Mouse (Mus musculus): ENCODE data around the gene Dbf4.

The Dbf4 gene

DNA sequence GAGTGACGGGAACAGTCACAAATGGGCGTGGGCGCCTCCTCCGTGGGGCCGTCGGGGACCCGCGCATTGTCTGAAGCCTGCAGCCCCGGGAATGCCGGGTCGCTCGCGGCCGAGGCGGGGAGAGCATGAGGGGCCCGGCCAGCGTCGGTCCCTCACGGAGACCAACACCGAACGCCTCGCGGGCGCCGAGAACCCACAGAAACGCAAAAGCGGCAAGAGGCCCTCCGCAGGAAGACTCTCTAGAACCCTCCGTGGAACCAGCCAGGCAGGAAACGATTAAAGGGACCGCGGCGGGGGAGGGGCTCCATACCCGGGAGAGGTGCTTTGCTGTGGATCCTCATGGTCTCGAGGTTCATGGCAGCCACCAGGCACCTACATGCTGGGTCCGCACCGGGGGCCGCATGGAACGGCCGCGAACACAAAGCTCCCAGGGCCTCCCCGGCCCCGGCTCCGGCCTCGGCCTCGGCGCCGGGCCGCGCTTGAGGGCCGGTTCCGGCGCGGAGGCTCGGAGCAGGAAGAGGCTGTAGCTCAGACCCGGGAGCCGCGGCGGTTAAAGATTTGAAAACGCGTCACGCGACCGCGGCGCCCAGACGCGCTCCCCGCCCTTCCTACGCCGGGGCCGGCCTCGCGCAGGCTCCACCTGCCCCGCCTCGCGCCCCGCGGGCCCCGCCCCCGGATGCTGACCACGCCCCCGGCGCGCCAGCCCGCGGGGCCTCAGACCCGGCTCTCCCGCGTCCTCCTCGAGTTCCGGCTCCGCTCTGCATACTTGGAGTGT lies at the start of gene Dbf4, which contains the start of gene Slc25a40:
Gene Dbf4, minus strand, starts transcription at position 560 of the 775 bp plus-strand sequence.
Gene Slc25a40, plus strand, starts transcription at position 694 of the 775 bp plus-strand sequence.
- peak; percentile 94 to 98 for DNase-seq (ENCODE audit: low spot score in 2 of 2)

DNA sequence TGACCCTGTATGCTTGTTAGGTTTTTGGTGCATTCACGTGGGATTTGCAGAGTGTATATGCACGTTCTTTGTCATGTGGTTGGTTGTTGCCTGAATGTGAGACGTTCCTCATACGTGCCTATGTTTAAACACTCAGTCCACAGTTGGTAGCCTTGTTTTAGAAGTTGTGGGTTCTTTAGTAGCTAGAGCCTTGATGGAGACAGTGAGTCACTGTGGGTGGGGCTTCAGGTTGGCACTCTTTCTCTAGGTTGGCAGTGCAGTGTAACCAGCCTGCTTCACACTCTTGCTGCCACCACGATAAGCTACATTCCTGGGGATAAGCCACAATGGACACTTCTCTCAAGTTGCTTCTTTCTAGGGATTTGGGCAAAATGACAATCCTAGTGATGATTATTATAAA lies 34.0 kb upstream of the Dbf4 start:
- DNase-seq (ENCODE audit: low spot score in 2 of 2) = no peak

DNA sequence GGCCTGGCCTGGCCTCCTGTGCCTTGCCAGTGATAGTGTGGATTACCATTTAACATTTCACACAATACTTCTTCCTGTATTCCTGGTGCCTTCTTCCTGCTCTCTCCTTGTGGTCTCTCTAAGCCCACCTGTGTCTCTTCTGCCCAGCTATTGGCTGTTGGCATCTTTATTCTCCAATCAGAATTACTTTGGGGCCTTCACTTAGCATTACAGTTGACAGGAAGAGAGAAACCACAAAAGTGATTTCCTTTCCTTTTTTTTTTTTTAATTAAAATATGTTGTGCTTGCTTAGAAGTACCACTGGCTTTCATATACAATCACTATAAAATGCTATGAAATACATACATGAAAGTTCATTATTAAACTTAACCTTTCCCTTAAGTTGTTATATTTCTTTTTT lies 33.0 kb upstream of the Dbf4 start:
- no peak for DNase-seq (ENCODE audit: low spot score in 2 of 2)

DNA sequence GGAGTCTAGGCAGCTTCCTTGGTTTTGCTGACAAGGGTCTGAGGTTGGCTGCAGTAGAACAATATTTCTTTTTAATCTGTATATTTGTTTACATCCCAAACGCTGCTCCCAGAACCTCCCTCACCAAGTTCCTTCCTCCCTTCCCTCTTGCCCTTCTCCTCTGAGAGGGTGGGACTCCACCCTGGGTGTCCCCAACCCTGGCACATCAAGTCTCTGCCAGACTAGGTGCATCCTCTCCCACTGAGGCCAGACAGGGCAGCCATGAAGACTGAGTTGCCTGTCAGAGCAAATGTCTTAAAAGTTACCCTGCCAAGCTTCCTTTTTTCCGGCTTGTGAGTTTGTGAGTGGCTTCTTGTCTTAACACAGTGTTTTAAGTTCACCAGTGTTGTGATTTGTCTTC lies 16.6 kb upstream of the Dbf4 start:
- no peak for DNase-seq (ENCODE audit: low spot score in 2 of 2)

DNA sequence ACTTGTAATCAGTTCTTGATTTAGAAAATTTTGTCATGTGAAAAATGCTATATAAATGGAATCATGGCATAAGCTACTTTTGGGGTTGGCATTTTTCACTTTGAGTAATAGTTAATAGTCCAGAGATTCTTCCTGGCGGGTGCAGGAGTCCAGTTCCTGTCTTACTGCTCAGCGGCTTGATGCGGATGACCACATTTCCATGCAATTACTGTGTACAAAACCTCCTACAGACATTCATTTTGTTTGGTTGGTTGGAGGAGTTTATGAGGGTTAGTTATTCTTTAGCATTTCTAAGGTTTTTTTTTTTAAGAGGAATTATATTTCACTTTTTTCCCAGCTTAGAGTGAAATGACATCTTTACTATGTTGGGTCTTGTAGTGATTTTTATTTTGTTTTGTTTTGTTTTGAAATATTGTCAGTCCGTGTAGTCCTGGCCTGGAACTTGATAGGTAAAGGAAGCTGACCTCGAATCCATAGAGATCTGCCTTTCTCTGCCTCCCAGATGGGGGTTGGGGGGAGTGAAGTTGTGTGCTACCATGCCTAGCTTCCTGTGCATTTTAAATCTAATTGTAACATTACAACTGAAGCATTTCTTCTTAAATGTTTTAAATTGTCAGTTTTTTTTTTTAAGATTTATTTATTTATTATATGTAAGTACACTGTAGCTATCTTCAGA lies 15.1 kb upstream of the Dbf4 start:
- no peak for DNase-seq (ENCODE audit: low spot score in 2 of 2)

DNA sequence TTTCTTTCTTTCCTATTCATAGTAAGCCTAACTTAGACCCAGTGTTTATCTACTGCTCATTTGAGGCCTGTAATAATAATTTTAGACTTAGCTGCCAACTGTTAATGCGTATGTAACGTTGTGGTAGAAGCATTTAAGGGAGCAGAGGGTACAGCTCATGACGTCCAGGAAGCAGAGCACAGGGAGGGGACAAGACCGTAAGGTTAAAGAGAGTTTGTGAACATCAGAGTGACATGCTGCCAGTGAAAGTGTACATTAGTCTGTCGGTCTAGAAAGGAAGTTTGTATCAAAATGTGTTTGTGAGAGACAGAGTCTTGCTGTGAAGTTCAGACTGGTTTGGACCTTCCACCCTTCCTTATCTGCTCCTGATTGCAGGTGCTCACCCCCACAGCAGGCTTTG lies 3.4 kb upstream of the Dbf4 start:
- no peak for DNase-seq (ENCODE audit: low spot score in 2 of 2)

DNA sequence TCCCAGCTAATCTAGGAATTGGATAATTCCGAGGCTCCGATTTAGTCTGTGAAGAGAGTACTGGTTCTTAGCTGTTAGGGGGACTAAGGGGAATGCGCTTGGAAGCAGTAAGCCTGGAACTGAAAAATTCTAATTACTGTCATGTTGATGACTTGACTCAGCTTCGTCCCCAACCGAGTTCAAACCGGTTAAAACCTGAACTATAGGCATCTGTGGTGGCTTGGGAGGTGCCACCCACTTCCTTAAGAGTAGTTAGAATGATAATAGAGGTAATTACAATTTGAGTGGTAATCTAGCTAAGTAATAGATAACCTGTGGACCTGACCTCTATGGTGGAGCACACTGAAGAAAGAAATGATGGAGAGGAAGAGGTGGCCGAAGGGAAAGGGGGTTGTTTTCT lies 1.6 kb upstream of the Dbf4 start:
- DNase-seq (ENCODE audit: low spot score in 2 of 2) = no peak

DNA sequence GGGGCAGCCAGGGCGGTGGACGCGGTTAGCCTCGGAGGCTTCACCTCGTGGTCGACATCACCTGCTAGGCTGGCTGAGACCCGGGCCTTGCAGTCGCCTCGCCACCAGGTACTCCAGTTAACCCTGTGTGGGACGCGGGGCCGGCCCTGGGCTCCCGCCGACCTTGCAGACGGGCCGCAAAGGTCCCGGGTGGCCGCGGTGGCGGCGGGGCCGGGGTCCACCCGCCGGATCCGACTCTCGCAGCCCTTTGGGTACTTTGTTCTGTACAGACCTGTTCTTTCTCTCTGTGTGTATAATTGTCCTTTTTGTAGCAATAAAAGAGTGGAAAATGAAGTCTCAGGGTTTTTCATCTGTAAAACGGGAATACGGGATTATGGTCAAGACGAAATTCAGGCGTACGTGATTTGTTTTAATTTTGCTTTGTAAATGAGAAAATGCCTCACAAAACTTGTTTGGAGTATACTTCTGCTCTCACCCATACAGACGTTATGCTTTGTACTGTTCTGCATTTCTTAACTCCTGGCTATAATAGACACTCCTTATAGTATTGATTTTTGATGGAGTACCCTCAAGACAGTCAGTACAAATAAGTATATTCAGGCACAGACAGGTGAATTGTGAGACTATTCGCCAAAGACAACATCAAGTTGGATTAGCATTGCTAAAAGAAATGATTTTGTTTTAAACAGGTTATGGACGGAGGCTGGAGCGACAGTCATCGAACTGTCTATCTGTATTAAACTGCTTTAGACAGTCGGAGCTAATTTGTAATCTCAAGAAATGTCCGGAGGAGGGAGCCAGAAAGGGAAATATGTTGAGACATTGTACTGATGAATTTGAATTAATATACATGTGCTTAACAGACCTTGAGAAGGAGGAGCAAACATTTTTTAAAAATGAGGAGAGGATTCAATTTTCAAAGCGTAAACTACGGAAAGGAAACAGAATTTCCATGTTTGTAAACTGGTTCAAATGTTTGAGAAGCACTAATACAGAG lies 714 bp upstream of the Dbf4 start:
- peak in 1 of 2 experiments; percentile 20 for DNase-seq (ENCODE audit: low spot score in 2 of 2)

DNA sequence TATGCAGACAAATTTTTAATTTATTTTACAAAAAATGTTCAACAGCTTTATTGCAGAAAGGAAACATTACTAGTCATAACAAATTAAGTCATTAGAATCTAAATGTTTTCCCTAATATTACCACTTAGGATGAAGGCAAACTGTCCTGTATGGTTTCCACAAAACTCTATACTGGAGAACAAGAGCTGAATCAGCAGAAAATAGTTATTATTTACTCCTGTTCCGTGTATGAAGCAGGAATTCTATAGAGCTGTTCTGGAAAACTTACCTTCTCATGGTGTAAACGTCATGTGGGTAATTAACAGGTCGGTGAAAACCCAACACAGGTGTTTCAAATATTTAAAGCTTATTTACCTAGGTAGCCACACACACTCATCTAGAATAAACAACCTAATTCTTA lies 1.1 kb downstream of the Dbf4 start:
- DNase-seq (ENCODE audit: low spot score in 2 of 2) = no peak

DNA sequence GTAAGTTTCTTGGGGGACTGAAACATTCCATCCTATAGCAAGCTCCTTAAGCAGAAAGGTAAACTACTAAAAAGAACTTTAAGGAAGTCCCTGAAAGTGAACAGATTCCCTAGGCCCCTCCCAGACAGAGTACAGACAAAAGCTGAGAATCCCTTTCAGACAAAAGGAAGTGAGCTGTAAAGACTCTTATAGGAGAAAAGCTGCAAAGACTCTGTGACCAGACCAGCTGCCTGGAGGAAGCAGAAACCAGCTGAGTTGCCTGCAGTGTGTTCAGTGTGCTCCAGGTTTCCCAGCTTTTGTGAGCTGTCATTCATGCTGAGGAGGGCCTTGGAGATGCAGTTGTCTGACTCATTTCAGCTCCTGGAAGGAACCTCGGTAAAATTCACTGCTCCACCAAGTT lies 5.1 kb downstream of the Dbf4 start:
- no peak for DNase-seq (ENCODE audit: low spot score in 2 of 2)

DNA sequence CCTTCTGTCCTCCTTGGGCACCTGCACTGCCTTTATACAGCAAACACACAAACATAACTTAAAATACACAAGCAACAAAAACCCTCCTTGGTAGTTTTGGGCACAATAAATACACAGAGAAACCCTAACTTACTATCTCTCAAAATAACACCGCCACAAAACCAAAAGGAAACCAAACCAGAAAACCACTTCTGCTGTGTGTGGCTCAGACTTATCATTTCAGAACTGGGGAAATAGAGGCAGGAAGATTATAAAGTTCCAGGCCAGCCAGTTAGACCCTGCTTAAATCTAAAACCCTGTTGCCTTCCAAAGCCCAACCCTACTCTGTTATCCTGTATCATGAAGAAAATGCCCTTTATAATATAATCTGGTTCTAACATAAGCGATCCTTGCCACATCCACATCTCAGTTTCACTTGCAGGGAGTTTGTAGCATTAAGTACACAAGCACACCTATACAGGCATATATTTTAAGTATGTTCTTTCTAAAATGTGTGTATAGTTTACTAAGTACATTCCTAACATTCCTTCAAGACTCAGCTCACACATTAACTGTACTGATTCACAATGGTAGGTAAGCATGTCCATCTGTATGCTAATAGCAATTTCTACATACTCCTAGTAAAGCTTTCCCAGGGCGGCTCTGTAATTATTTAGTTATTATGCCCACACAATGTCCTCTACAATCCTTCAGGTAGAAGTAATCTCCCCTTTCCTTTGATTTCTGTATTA lies 5.7 kb downstream of the Dbf4 start:
- DNase-seq (ENCODE audit: low spot score in 2 of 2) = no peak

DNA sequence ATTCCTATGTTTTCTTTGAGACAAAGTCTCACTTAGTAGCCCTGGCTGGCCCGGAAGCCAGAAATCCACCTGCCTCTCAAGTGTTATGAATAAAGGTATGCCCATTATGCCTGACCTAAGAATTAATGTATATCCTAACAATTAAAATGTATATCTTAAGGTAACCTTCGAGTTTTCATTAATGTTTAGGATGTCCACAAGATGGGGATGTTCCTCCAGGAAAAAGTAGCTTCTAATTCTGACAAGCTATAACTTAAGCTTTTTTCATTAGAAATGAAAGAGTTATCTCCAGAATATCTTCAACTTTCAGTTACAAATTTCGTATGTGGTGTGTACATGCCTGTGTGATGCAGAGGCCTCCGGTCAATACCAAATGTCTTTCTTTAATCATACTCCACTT lies 13.8 kb downstream of the Dbf4 start:
- no peak for DNase-seq (ENCODE audit: low spot score in 2 of 2)

DNA sequence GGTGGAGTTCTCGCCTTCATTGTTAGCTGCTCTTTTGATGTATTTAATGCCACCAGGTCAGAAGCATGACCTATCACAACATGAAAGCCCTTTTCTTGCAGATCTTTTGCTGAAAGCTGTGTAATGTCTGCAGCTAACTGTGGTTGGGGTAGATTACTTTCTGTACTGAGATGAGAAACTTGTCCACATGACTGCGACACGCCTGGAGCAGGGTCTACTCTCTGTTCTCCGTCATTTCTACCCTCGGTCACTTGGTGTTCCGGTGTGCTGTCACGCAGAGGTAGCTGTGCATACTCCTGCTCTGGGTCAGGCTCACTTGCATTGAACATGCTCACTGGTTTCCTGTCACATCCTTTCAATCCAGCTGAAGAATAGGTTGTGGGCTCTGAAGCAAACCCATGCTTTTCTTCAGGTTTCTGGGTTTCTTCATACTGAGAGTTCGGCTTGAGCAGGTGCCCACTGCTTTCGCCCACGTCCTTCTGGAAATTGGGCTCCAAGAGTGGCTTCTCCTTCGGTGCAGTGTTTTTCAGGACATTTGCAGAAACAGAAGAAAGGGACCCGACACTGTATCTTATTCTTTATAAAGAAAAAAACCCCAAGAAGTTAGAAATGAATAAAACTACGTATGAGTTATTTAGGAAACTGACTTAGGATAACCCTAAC lies 24.8 kb downstream of the Dbf4 start:
- DNase-seq (ENCODE audit: low spot score in 2 of 2) = no peak

DNA sequence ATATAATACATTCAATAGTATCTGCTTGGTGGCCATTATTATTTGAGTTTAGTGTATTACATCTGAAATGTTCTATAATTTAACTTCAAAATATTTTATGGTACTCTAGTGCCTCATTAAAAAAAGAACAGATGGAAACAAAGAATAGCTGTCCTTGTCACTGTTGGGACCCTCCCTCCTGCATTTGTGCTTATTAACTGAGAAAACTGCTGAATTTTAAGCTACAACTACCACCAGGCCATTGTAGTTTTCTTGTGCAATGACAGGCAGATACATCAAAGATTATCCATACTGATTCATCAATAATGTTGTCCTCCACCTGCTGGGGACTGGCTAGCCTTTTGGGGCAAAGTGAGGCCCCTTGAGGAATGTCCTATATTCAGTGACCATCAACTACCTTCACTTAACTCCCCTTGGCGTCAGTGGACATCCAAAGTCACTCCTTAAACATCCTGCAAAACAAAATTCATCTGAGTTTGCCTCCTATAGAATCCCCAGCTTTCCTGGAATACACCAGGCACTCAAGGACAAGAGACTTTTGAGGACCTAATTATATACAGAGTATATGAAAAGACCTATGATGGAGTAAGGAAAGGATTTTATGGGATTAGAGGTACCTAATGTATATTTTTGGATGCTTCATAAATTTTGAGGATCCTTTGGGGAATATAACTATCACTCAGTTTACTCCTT lies 28.5 kb downstream of the Dbf4 start:
- DNase-seq (ENCODE audit: low spot score in 2 of 2) = no peak

DNA sequence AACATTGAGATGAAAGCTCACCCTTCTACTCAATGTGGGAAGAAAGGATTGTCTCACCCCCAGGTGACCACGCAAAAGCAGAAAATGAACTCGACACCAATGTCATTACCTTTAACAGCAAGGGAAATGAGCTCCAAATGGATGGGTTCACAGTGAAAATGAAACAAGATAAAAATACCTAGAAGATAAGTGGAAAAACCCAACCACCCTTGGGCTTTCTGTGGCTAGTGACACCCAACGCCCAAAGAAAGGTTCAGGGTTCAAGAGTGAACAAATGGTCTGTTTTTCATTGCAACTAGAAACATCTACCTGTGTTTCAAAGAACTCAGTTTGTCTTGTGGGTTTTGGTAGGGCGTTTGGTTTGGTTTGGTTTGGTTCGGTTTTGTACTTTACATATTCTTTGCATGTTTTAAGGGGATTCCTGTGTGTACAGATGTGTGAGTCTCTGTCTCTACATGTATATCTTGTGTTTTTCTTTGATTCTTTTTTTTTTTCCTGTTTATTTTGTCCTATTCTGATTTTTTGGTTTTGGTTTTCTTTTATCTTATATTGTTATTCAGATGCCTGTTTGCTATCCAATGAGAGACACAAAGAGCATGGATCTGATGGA lies 48.1 kb downstream of the Dbf4 start:
- no peak for DNase-seq (ENCODE audit: low spot score in 2 of 2)

DNA sequence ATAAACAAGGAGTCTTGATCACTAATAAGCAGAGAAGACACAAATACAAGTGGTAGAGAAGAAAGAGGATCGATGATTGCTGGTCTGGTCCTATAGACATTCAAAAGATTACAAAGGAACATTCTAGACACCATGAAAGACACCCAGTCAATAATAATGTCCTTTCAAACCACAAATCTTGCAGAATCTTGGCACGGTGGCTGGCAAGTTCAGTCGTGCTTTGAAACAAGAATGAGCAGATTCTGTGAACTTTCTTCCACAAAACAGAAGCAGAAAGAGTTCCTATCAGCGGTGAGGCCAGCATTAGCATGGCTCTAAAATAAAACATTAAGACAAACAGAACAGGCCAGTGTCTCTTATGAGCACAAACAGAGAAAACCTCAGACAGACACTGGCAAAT lies 49.1 kb downstream of the Dbf4 start:
- DNase-seq (ENCODE audit: low spot score in 2 of 2) = no peak

DNA sequence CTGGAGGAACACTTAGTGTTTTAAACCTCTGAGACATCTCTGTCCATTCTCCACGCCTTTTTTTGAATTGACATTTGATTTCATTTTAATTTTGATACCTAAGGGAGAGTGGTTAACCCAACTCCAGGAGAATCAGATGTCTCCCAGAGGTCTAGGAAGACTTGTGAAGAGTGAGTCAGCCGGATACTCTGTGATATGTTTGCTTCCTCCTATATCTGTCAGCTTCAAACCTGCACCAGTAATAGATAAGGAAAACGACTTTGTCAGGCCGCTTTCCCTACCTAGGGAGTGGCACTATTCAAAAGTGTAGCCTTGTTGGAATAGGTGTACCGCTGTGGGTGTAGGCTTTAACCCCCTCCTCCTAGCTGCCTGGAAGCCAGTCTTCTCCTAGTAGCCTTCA lies 53.7 kb downstream of the Dbf4 start:
- DNase-seq (ENCODE audit: low spot score in 2 of 2) = no peak

DNA sequence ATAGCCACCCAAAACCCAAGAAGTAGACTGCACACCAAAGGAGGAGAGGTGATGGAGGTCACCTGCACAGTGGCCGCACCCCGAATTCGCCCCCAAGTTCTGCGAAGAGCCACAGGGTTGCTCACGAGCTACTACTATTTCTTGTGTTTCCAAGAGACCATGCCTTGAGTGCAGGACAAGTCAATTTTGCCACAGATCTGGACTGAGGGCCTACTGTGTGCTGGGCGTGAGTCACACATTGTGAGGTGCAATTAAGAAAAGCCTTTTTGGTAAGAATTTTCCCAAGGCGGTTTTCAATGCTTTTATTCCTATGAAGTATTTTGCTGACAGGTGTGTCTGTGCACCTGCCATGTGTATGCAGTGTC lies 54.2 kb downstream of the Dbf4 start:
- no peak for DNase-seq (ENCODE audit: low spot score in 2 of 2)

DNA sequence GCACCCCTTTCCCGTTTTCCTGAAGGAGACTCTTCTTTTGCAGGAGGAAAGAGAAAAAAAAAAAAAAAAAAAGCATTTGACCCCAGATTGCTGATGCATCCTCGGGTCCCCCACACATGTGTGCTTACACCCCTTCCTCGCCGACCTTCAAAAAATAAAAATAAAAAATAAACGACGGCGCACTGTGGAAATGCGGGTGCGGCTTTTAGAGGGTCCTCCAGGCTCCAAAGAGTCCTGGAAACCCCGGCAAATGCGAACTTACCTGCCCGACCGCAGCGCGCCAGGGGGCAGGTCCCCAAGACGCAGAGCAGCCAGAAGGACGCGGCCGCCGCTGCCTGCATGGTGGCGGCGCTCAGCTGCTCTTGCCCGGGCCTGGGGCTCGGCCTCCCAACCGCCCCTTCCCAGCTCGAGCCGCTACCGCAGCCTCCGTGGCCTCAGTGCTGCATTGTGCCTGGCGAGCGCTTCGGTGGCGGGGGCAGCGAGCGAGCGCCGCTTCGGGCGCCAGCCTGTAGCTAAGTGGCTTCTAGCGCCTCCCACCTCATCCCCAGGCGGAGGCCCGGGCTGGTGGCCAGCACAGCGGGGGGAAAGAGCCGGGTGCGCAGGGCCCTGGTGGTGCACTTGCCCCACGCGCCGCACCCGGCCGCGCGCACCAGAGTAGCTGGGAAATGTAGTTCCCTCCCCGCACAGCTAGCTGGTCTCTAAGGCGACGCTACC lies 54.7 kb downstream of the Dbf4 start, which contains the start of gene Adam22:
Gene Adam22, minus strand, starts transcription at position 547 of the 714 bp plus-strand sequence.
- DNase-seq (ENCODE audit: low spot score in 2 of 2) = peak in 1 of 2 experiments; percentile 23

Measured in spleen, postnatal 4 days (tissue).